ENCODE assay signal across 17 mouse cellular contexts in the genomic region with DNA sequence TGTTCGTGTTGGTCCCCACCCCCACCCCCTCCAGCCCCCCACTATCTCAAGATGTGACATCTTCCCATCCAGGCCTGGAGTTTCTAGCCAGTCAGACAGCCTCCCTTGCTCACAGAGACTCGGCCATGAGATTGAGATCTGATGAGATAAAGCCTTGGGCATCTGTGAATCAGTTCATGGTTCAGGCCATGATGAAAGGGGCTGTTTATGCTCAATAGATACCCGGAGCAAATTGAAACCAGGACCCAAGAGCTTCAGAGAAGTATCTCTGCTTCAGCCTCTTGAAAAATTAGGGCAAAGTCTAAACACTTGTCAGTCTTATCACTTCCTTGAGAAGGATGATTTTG. TPM values are rescaled to one million over a fixed set of nuclear protein-coding genes. Genes with fewer than 3 reads are reported as not detected.
DNase-seq lines count a peak whose midpoint lies in the region; ATAC-seq and TF ChIP-seq lines count a peak whose summit lies in the region.
"Had no signal": no experiment of that assay in that cellular context is flagged by ENCODE, and none has a peak within 500 bp of the region (broad histone marks: within the 10 kb centered on the region; RNA-seq: fewer than 3 reads in every experiment).

No protein-coding gene starts in this region.

- no peak overlapping the region for H3K4me3 ChIP-seq in forebrain, embryonic 11.5 days (ENCODE audit: low read depth, low read length)
- H3K4me3 ChIP-seq in forebrain, embryonic 14.5 days (ENCODE audit: low read depth, low read length), result no peak overlapping the region
- no peak overlapping the region for H3K4me3 ChIP-seq in midbrain, embryonic 10.5 days
- no peak overlapping the region for H3K4me3 ChIP-seq in midbrain, embryonic 14.5 days (replicated peaks; ENCODE audit: low read depth, low read length)
- no peak overlapping the region for H3K4me3 ChIP-seq in hindbrain, embryonic 13.5 days
- no peak overlapping the region for H3K4me3 ChIP-seq in midbrain, postnatal 0 days (ENCODE audit: low read depth, low read length)
- H3K4me3 ChIP-seq: heart, embryonic 12.5 days; hindbrain, embryonic 15.5 days; liver, embryonic 15.5 days had no signal

- no peak for DNase-seq in forebrain, embryonic 11.5 days (ENCODE audit: low spot score)
- no peak for DNase-seq in forebrain, embryonic 14.5 days (ENCODE audit: low spot score)
- no peak for DNase-seq in midbrain, embryonic 10.5 days (ENCODE audit: low spot score)
- DNase-seq in midbrain, embryonic 14.5 days, result no peak
- peak; percentile 5 for DNase-seq in midbrain, postnatal 0 days (ENCODE audit: low spot score)
- no peak for DNase-seq in urinary bladder, postnatal 4 days (ENCODE audit: low spot score in 2 of 2)
- no peak for DNase-seq in liver
- DNase-seq: cerebellum, adult 8-10 months; forebrain, postnatal 0 days; gastrocnemius, postnatal 10 days; spleen, adult 18-20 months had no signal

- no peak for TF ChIP-seq CTCF in midbrain, postnatal 0 days (IDR thresholded peaks at IDR 0.05)

- 0 out of 2 replicates have a peak overlapping the region, but pooled peaks have one; percentile 27 for H3K27ac ChIP-seq in forebrain, embryonic 11.5 days (ENCODE audit: low read depth, low read length)
- no peak overlapping the region for H3K27ac ChIP-seq in forebrain, embryonic 14.5 days (ENCODE audit: low read depth, low read length)
- peak overlapping the region; percentile 77 for H3K27ac ChIP-seq in midbrain, embryonic 10.5 days (replicated peaks)
- no peak overlapping the region for H3K27ac ChIP-seq in midbrain, embryonic 14.5 days (replicated peaks; ENCODE audit: low read depth, low read length)
- peak overlapping the region; percentile 81 for H3K27ac ChIP-seq in hindbrain, embryonic 13.5 days
- no peak overlapping the region for H3K27ac ChIP-seq in midbrain, postnatal 0 days (ENCODE audit: low read depth, low read length)
- H3K27ac ChIP-seq: hindbrain, embryonic 15.5 days; kidney, postnatal 0 days; liver, embryonic 15.5 days; macrophage had no signal

- H3K9me3 ChIP-seq in forebrain, embryonic 11.5 days (ENCODE audit: control insufficient read depth, low read length), result no peaks in the 10 kb centered on the region; the same call in 1 of the 2 replicates
- H3K9me3 ChIP-seq in forebrain, embryonic 14.5 days (replicated peaks; ENCODE audit: control insufficient read depth, low read length), result no peaks in the 10 kb centered on the region
- H3K9me3 ChIP-seq in midbrain, embryonic 10.5 days (replicated peaks), result peaks cover 6% of the 10 kb centered on the region; the same call in 1 of the 2 replicates
- H3K9me3 ChIP-seq in midbrain, embryonic 14.5 days (ENCODE audit: control insufficient read depth, low read length), result no peaks in the 10 kb centered on the region
- no peaks in the 10 kb centered on the region for H3K9me3 ChIP-seq in hindbrain, embryonic 13.5 days
- no peaks in the 10 kb centered on the region for H3K9me3 ChIP-seq in midbrain, postnatal 0 days (ENCODE audit: low read length)
- H3K9me3 ChIP-seq: hindbrain, embryonic 15.5 days; liver, embryonic 15.5 days had no signal

- WGBS in forebrain, embryonic 11.5 days, result 42% methylated on average over 3 of the region's 3 CpGs
- WGBS in forebrain, embryonic 14.5 days, result 54% methylated on average over 3 of the region's 3 CpGs
- 47% methylated on average over 3 of the region's 3 CpGs for WGBS in midbrain, embryonic 10.5 days
- 12% methylated on average over 3 of the region's 3 CpGs for WGBS in midbrain, embryonic 14.5 days
- WGBS in hindbrain, embryonic 13.5 days, result 1% methylated on average over 3 of the region's 3 CpGs
- 25% methylated on average over 3 of the region's 3 CpGs for WGBS in midbrain, postnatal 0 days

- no peak overlapping the region for H3K4me2 ChIP-seq in forebrain, embryonic 11.5 days (ENCODE audit: low read depth, low read length, severe bottlenecking)
- H3K4me2 ChIP-seq in forebrain, embryonic 14.5 days (ENCODE audit: low read length), result no peak overlapping the region
- no peak overlapping the region for H3K4me2 ChIP-seq in midbrain, embryonic 14.5 days (ENCODE audit: low read length)
- H3K4me2 ChIP-seq in hindbrain, embryonic 13.5 days, result no peak overlapping the region
- H3K4me2 ChIP-seq in midbrain, postnatal 0 days (ENCODE audit: low read depth, low read length, poor library complexity, severe bottlenecking), result no peak overlapping the region
- H3K4me2 ChIP-seq: hindbrain, embryonic 15.5 days; liver, embryonic 15.5 days had no signal

- H3K4me1 ChIP-seq in forebrain, embryonic 11.5 days (replicated peaks; ENCODE audit: control insufficient read depth, insufficient read depth, low read length), result peaks cover 12% of the 10 kb centered on the region; the same call in 1 of the 2 replicates
- H3K4me1 ChIP-seq in forebrain, embryonic 14.5 days (ENCODE audit: control insufficient read depth, insufficient read depth, low read length), result no peaks in the 10 kb centered on the region
- H3K4me1 ChIP-seq in midbrain, embryonic 10.5 days, result peaks cover 40% of the 10 kb centered on the region
- H3K4me1 ChIP-seq in midbrain, embryonic 14.5 days (ENCODE audit: control insufficient read depth, insufficient read depth, low read length), result peaks cover 24% of the 10 kb centered on the region; the same call in 1 of the 2 replicates
- peaks cover 42% of the 10 kb centered on the region for H3K4me1 ChIP-seq in hindbrain, embryonic 13.5 days (replicated peaks)
- H3K4me1 ChIP-seq in midbrain, postnatal 0 days (ENCODE audit: insufficient read depth, low read length), result 0 out of 2 replicates have a peak, but pooled peaks cover 3% of the 10 kb centered on the region
- H3K4me1 ChIP-seq: liver, embryonic 15.5 days had no signal

- no peaks in the 10 kb centered on the region for H3K27me3 ChIP-seq in forebrain, embryonic 11.5 days (ENCODE audit: control insufficient read depth, insufficient read depth, low read length)
- no peaks in the 10 kb centered on the region for H3K27me3 ChIP-seq in forebrain, embryonic 14.5 days (replicated peaks; ENCODE audit: control insufficient read depth, insufficient read depth, low read length)
- H3K27me3 ChIP-seq in midbrain, embryonic 10.5 days (ENCODE audit: low read depth, poor library complexity, severe bottlenecking), result no peaks in the 10 kb centered on the region
- H3K27me3 ChIP-seq in midbrain, embryonic 14.5 days (ENCODE audit: control insufficient read depth, insufficient read depth, low read length), result no peaks in the 10 kb centered on the region
- no peaks in the 10 kb centered on the region for H3K27me3 ChIP-seq in hindbrain, embryonic 13.5 days
- H3K27me3 ChIP-seq in midbrain, postnatal 0 days (ENCODE audit: insufficient read depth, low read length), result no peaks in the 10 kb centered on the region
- H3K27me3 ChIP-seq: hindbrain, embryonic 15.5 days; liver, embryonic 15.5 days had no signal

- H3K36me3 ChIP-seq in forebrain, embryonic 11.5 days (ENCODE audit: control insufficient read depth, insufficient read depth, low read length), result no peaks in the 10 kb centered on the region
- H3K36me3 ChIP-seq in forebrain, embryonic 14.5 days (ENCODE audit: control insufficient read depth, insufficient read depth, low read length), result no peaks in the 10 kb centered on the region
- H3K36me3 ChIP-seq in midbrain, embryonic 10.5 days, result no peaks in the 10 kb centered on the region
- no peaks in the 10 kb centered on the region for H3K36me3 ChIP-seq in midbrain, embryonic 14.5 days (ENCODE audit: control insufficient read depth, insufficient read depth, low read length)
- no peaks in the 10 kb centered on the region for H3K36me3 ChIP-seq in hindbrain, embryonic 13.5 days
- H3K36me3 ChIP-seq in midbrain, postnatal 0 days (ENCODE audit: insufficient read depth, low read length), result no peaks in the 10 kb centered on the region
- H3K36me3 ChIP-seq: heart, embryonic 12.5 days; hindbrain, embryonic 15.5 days; liver, embryonic 15.5 days had no signal

- no peak for ATAC-seq in forebrain, embryonic 11.5 days (replicated peaks; ENCODE audit: low FRiP score)
- no peak for ATAC-seq in forebrain, embryonic 14.5 days
- no peak; the same call in 1 of the 2 replicates for ATAC-seq in midbrain, embryonic 14.5 days (ENCODE audit: low FRiP score, low TSS enrichment)
- no peak for ATAC-seq in hindbrain, embryonic 13.5 days (ENCODE audit: low FRiP score)
- ATAC-seq in midbrain, postnatal 0 days (ENCODE audit: low FRiP score), result no peak
- ATAC-seq: forebrain, postnatal 0 days had no signal

- H3K9ac ChIP-seq in forebrain, embryonic 11.5 days (ENCODE audit: low read length), result no peak overlapping the region
- no peak overlapping the region for H3K9ac ChIP-seq in forebrain, embryonic 14.5 days (ENCODE audit: low read length)
- no peak overlapping the region for H3K9ac ChIP-seq in midbrain, embryonic 14.5 days (replicated peaks; ENCODE audit: low read length)
- no peak overlapping the region for H3K9ac ChIP-seq in hindbrain, embryonic 13.5 days
- no peak overlapping the region for H3K9ac ChIP-seq in midbrain, postnatal 0 days (replicated peaks; ENCODE audit: low read length, poor library complexity, severe bottlenecking)
- H3K9ac ChIP-seq: forebrain, postnatal 0 days; heart, embryonic 12.5 days; hindbrain, embryonic 15.5 days; liver, embryonic 15.5 days had no signal

RNA-seq across cellular contexts. Expression of gene Stx16, which starts 25.8 kb away (rescaled TPM):
- polyA plus RNA-seq in forebrain, embryonic 11.5 days (2014; fragmentation: Nextera tagmentation; extraction: Ambion mirVana), result 9.4 and 10.7 TPM in 2 replicates
- 9.1 and 9.2 TPM in 2 replicates for polyA plus RNA-seq in forebrain, embryonic 14.5 days (2014; fragmentation: Nextera tagmentation; extraction: Ambion mirVana)
- 7.8 and 12.2 TPM in 2 replicates for polyA plus RNA-seq in midbrain, embryonic 10.5 days (2016; fragmentation: Nextera tagmentation; extraction: Ambion mirVana)
- 11.1 and 11.4 TPM in 2 replicates for polyA plus RNA-seq in midbrain, embryonic 14.5 days (2014; fragmentation: Nextera tagmentation; extraction: Ambion mirVana)
- polyA plus RNA-seq in hindbrain, embryonic 13.5 days (2015; fragmentation: Nextera tagmentation; extraction: Ambion mirVana), result 9.6 and 11.9 TPM in 2 replicates
- total RNA-seq in midbrain, postnatal 0 days (2014; rRNA removed), result 35.4 and 38.8 TPM in 2 replicates
- polyA plus RNA-seq in midbrain, postnatal 0 days (2015; fragmentation: Nextera tagmentation; extraction: Ambion mirVana), result 9.7 and 10.5 TPM in 2 replicates

RNA-seq across cellular contexts. Expression of gene Npepl1, which starts 59.8 kb away (rescaled TPM):
- 31.2 and 31.5 TPM in 2 replicates for polyA plus RNA-seq in forebrain, embryonic 11.5 days (2014; fragmentation: Nextera tagmentation; extraction: Ambion mirVana)
- polyA plus RNA-seq in forebrain, embryonic 14.5 days (2014; fragmentation: Nextera tagmentation; extraction: Ambion mirVana), result 20.3 and 20.6 TPM in 2 replicates
- polyA plus RNA-seq in midbrain, embryonic 10.5 days (2016; fragmentation: Nextera tagmentation; extraction: Ambion mirVana), result 41.2 and 44.9 TPM in 2 replicates
- 15.5 and 20.4 TPM in 2 replicates for polyA plus RNA-seq in midbrain, embryonic 14.5 days (2014; fragmentation: Nextera tagmentation; extraction: Ambion mirVana)
- polyA plus RNA-seq in hindbrain, embryonic 13.5 days (2015; fragmentation: Nextera tagmentation; extraction: Ambion mirVana), result 15.0 and 15.5 TPM in 2 replicates
- total RNA-seq in midbrain, postnatal 0 days (2014; rRNA removed), result 17.4 and 22.7 TPM in 2 replicates
- polyA plus RNA-seq in midbrain, postnatal 0 days (2015; fragmentation: Nextera tagmentation; extraction: Ambion mirVana), result 14.5 and 15.7 TPM in 2 replicates

Comparison
In these comparisons a context has a peak if more than half of its experiments do, and no peak if none do; other contexts are left out.
1. H3K27ac ChIP-seq: peak in forebrain, embryonic 11.5 days (single experiment), midbrain, embryonic 10.5 days (single experiment) and hindbrain, embryonic 13.5 days (single experiment); none in forebrain, embryonic 14.5 days (single experiment), midbrain, embryonic 14.5 days (single experiment) and midbrain, postnatal 0 days (single experiment).